Mouse (Mus musculus) testis, adult 2 months (tissue): ENCODE measurements around the gene Rasa2.

Source experiments
- CTCF ChIP-seq: fragments of 200-500 bp; IDR thresholded peaks from 2 replicates; pipeline ENCODE4 v1.5.1; 2012; ENCODE audit warnings: low read depth, mild to moderate bottlenecking, inconsistent platforms, low read length, moderate library complexity; ENCODE audit not compliant: control insufficient read depth, insufficient read depth, insufficient replicate concordance
- POLR2A ChIP-seq: fragments of 200-500 bp; IDR thresholded peaks from 2 replicates; pipeline ENCODE4 v1.6.1; 2012; ENCODE audit warnings: low read depth, mild to moderate bottlenecking, inconsistent platforms, low read length, moderate library complexity; ENCODE audit not compliant: control insufficient read depth

- TF ChIP-seq CTCF, result no peak
- TF ChIP-seq POLR2A, result no peak
Measured at GRCm38 (mm10) chr9:96493212-96493611, 138.2 kb downstream of the Rasa2 start.
